Mouse (Mus musculus) monocyte, adult 2 months (primary cell): ENCODE data around the gene Tnfaip8l2.
A peak's percentile ranks its signal among the peaks of the same experiment; 100 is the strongest.

Experiments used
- DNase-seq, 2 experiments: peaks; one replicate each; pipeline ENCODE4 v3.0.0; 2022; ENCODE audit warnings: low spot score in 2 of 2, low read depth in 1 of 2

The Tnfaip8l2 gene

DNA sequence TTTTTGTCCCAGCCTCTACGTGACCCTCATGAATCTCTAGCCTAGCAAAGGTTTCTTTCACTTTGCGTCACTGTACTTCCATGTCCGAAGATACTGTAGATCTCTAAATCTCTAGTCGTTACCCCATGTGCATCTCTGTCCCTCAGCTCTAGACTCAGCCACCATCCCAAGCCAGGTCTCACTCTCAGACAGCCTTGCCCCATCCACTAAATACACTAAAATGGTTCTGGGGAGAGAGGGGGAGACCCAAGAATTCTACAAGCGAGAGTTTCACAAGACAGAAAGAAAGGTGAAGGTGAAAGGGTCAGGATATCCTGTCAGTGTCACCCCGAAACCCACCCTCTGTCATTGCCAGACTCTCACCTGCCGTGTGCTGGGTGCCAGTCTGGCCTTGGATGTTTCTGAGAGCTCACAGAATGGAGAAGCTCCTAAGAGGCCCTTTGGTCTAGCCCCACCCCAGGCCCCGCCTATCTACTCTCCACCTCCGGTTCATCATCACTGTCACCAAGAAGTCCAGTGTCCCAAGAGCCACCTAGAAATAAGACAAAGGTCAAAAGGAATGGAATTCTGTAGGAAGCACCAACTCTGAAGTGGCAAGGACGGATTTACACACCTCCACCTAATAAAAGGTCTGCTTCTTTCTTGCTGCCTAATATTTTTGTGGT, at the start of gene Tnfaip8l2:
Tnfaip8l2 (minus strand) TSS at position 409 of the 665 bp plus-strand sequence.
- peak in 1 of 2 experiments; percentile 64 for DNase-seq

GRCm38 (mm10) chr3:95186888-95187287, 44.7 kb upstream of the Tnfaip8l2 start:
- DNase-seq: no peak

- DNase-seq: no peak
These were observed 43.9 kb upstream of the Tnfaip8l2 start for GRCm38 (mm10) chr3:95186100-95186499.

DNA sequence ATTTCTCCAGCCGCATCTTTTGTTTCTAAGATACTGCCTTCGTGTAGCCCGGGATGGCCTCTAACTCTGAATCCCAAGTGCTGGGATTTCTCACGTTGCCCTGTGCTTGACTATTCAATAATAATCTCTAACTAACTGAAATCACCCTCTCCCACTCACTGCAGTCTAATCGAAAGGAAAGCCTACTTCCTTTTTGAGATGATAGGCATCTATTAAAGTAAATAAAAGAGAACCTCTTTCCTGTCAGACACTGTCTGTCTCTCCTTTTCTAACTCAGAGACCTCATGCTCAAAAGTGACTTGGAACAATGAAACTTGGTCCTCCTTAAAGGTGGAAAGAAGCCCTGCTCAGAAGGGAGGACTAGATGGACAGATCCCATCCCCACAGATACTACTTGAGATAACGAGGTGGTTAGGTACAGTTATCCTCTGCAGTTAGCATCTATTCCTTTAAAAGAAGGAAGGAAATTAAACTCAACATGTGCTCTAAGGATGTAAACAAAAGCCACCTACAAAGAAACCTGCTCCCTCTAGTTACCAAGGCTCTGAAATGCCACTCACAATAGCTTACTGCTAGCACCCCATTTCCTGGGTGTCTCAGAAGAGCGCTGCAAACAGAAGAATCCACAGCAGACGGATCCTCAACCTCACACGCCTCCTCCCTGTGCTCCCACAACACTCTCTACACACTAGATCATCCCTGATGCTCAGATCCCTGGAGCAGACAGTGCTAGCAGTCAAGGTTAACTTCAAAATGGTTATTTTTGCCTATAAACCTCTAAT, 42.8 kb upstream of the Tnfaip8l2 start:
- DNase-seq: no peak

DNA sequence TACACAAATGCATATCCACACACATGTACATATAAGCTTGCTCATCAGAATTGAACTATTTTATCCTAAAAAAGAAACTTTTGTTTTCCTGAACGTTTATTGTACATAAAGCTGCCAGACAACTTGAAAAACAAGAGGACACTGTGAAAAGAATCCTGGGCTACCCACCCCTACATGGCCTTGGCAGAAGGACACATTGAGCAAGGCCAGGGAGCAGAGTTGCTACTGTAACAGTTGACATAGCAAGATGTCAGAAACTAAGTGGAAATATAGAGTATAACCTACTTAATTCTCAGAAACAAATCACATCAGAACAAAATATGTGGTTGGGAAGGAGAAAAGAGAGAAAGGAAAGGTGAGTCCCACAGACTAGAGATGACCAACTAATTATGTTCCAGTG, 39.7 kb upstream of the Tnfaip8l2 start:
- DNase-seq: no peak

GRCm38 (mm10) chr3:95179890-95180289, 37.7 kb upstream of the Tnfaip8l2 start:
- DNase-seq: no peak

GRCm38 (mm10) chr3:95178948-95179347, 36.8 kb upstream of the Tnfaip8l2 start:
- DNase-seq: no peak

- no peak for DNase-seq
These were observed 35.4 kb upstream of the Tnfaip8l2 start for GRCm38 (mm10) chr3:95177583-95177982.

DNA sequence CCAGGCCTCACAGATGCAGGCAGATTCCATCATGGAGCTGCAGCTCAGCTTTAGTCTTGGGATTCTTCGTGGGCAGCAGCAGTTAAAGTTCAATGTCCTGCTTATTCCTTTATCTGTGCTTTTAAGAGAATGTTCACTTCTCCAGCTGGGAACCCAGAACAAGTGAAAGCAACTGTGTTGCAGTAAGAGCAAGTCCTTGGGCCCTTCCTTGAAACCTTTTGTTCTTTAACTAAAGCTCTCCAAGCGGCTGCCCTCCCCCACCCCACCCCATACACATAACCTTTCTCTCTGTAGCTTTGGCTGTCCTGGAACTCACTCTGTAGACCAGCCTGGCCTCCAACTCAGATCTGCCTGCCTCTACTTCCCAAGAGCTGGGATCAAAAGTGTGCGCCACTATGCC, 34.3 kb upstream of the Tnfaip8l2 start:
- no peak for DNase-seq

DNA sequence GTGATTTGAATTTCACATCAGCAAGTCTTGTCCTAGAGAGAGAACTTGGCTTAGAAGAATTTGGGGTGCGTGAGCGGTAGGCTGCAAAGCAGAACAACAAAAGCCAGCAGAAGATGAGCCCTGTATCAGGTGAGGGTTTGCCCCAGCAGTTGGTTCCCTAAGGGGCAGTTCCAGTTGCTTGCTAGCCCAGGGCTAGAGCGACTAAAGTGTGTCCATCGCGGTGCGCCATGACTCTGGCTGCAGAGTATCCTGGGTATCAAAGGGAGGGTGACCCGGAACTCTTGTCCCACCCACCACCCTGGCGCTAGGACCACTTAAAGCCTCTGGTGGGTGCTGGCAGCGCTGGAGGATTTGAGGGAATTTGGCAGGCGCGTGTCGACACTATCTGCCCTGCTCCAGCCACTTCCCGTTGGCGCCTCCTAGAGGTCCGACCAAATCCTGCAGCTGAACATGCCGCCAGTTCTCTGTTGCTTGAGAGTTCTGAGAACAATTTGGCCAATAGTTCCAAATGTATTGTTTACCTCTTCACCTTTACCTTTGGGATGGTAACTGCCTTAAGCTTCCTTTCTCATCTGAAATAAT, 31.9 kb upstream of the Tnfaip8l2 start:
- peak; percentile 45 to 79 for DNase-seq

DNA sequence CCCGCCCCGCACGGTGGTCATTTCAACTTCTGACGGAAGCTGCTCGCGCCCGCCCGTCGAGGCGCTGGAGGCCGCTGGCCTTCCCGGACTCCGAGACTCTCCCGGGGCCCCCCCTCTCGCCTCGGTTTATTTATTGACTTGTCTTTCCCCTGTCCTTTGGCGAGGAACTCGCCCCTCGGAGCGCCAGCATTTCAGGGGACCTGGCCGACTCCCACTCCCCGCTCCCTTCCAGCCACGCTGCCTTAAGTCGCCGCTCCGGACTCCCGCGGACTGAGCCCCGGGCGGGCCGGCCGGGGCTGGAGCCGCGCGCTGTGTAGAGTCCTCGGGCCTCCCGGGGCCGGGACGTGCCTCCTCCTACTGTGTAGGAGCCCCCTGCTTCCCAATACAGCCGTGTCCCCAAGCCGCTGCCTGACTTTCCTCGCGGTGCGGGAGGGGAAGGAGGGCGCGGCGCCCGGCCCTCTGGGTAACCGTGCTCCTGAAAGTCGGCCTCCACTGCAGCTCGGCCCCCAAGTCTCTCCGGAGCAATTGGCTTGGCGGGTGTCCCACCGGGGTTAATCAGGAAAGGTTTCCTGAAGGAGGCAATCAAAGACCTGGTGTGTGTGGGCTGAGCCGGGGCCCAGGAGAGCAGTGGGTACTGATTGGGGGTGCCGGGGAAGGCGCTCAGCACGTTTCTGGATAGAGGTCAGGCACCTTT, 31.2 kb upstream of the Tnfaip8l2 start:
- no peak for DNase-seq

DNA sequence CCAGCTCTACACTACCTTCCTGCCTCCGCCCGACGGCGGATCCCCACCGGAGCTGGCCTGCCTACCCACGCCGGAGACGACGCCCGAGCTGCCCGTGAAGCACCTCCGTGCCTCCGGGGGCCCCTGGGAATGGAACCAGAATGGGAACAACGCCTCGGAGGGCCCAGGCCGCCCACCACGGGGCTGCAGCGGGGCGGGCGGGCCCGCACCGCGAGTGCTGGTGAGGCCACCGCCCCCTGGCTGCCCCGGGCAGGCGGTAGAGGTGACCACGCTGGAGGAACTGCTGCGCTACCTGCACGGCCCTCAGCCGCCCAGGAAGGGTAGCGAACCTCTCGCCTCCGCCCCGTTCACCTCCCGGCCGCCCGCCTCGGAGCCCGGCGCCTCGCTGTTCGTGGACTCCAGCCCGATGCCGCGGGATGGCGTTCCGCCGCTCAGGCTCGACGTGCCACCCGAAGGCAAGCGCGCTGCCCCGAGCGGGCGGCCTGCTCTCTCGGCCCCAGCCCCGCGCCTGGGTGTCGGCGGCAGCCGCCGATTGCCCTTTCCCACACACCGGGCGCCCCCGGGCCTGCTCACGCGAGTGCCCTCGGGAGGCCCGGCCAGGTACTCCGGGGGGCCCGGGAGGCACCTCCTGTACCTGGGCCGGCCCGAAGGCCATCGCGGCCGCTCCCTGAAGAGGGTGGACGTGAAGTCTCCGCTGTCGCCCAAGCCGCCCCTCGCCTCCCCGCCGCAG, 30.5 kb upstream of the Tnfaip8l2 start:
- no peak for DNase-seq

- DNase-seq: no peak
These were observed 28.9 kb upstream of the Tnfaip8l2 start for GRCm38 (mm10) chr3:95171105-95171504.

GRCm38 (mm10) chr3:95169996-95170395, 27.8 kb upstream of the Tnfaip8l2 start:
- DNase-seq: no peak

- no peak for DNase-seq
These were observed 22.7 kb upstream of the Tnfaip8l2 start for GRCm38 (mm10) chr3:95164840-95165239.

- DNase-seq: no peak
These were observed 22.0 kb upstream of the Tnfaip8l2 start for GRCm38 (mm10) chr3:95164256-95164550.

- DNase-seq: no peak
These were observed 21.5 kb upstream of the Tnfaip8l2 start for GRCm38 (mm10) chr3:95163419-95164255.

- DNase-seq: no peak
These were observed 20.1 kb upstream of the Tnfaip8l2 start for GRCm38 (mm10) chr3:95162345-95162628.

- DNase-seq: no peak
These were observed 19.6 kb upstream of the Tnfaip8l2 start for GRCm38 (mm10) chr3:95161618-95162344.

- DNase-seq: no peak
These were observed 18.9 kb upstream of the Tnfaip8l2 start for GRCm38 (mm10) chr3:95161041-95161551.
